Mouse (Mus musculus) forebrain, embryonic 11.5 days (tissue): ENCODE measurements around the gene Psmd9. TPM values are rescaled to one million over a fixed set of nuclear protein-coding genes. Genes with fewer than 3 reads are reported as not detected.
A peak's percentile ranks its signal among the peaks of the same experiment; 100 is the strongest.

Experiments
- ATAC-seq: fragments of 200-750 bp; cut with Nextera tagmentation; replicated peaks from 2 replicates; pipeline ENCODE4 v1.8.0; 2017; ENCODE audit warnings: moderate TSS enrichment; ENCODE audit not compliant: low FRiP score
- DNase-seq: peaks from one replicate; pipeline ENCODE4 v3.0.0-alpha.2; 2017; ENCODE audit warnings: low spot score
- H3K27ac ChIP-seq: fragments of 300-500 bp; sonication (generic); 2 replicates; pipeline ENCODE4 v1.5.1; 2014; ENCODE audit warnings: low read depth, low read length
- H3K27me3 ChIP-seq: fragments of 300-500 bp; sonication (generic); 2 replicates; pipeline ENCODE4 v1.6.1; 2014; ENCODE audit warnings: mild to moderate bottlenecking, low read length, mixed read lengths; ENCODE audit not compliant: control insufficient read depth, insufficient read depth
- H3K36me3 ChIP-seq: fragments of 300-500 bp; sonication (generic); 2 replicates; pipeline ENCODE4 v1.6.1; 2014; ENCODE audit warnings: mild to moderate bottlenecking, low read length, moderate library complexity, mixed read lengths; ENCODE audit not compliant: control insufficient read depth, insufficient read depth
- H3K4me1 ChIP-seq: fragments of 300-500 bp; sonication (generic); replicated peaks from 2 replicates; pipeline ENCODE4 v1.6.1; 2014; ENCODE audit warnings: low read length, mixed read lengths; ENCODE audit not compliant: control insufficient read depth, insufficient read depth
- H3K4me2 ChIP-seq: fragments of 300-500 bp; sonication (generic); 2 replicates; pipeline ENCODE4 v1.6.1; 2014; ENCODE audit warnings: low read depth, mild to moderate bottlenecking, low read length, moderate library complexity, mixed read lengths; ENCODE audit not compliant: severe bottlenecking
- H3K4me3 ChIP-seq: fragments of 300-500 bp; sonication (generic); 2 replicates; pipeline ENCODE4 v1.5.1; 2014; ENCODE audit warnings: low read depth, low read length
- H3K9ac ChIP-seq: fragments of 300-500 bp; sonication (generic); 2 replicates; pipeline ENCODE4 v1.6.1; 2014; ENCODE audit warnings: low read length
- H3K9me3 ChIP-seq: fragments of 300-500 bp; sonication (generic); 2 replicates; pipeline ENCODE4 v1.6.1; 2016; ENCODE audit warnings: low read length, mixed read lengths; ENCODE audit not compliant: control insufficient read depth
- WGBS: fragments of 180-500 bp; shearing (Covaris S2); extraction: QIAGEN DNeasy Blood & Tissue Kit; methylation state at CpG from one replicate; pipeline ENCODE4 v1.1.7; 2014; 5-methylcytosine and 5-hydroxymethylcytosine counted together
- polyA plus RNA-seq: library from polyadenylated mRNA; unstranded; fragments of >200 nt; fragmentation: Nextera tagmentation; extraction: Ambion mirVana; gene quantifications from 2 replicates; pipeline ENCODE4 v1.2.1, GENCODE M21; 2014

The Psmd9 gene
- polyA plus RNA-seq, 1 experiment from 2014 or later: 68.5 TPM

- no peak for ATAC-seq
Measured at GRCm38 (mm10) chr5:123156763-123157162, 12.4 kb upstream of the Psmd9 start.

GRCm38 (mm10) chr5:123157972-123158371 lies 11.2 kb upstream of the Psmd9 start:
- 90% methylated on average over 4 of the region's 4 CpGs for WGBS

More at GRCm38 (mm10) chr5:123156763-123157162, 12.4 kb upstream of the Psmd9 start:
- no peak for DNase-seq
- Histone ChIP-seq H3K36me3 (peaks cover 30% of the 10 kb centered on the region), H3K4me1 (no peaks in the 10 kb centered on the region), H3K4me3 (no peak overlapping the region), H3K4me2 (no peak overlapping the region), H3K9ac (no peak overlapping the region), H3K27ac (no peak overlapping the region), H3K27me3 (no peaks in the 10 kb centered on the region), H3K9me3 (no peaks in the 10 kb centered on the region)
- 86% methylated on average over 12 of the region's 12 CpGs for WGBS

DNA sequence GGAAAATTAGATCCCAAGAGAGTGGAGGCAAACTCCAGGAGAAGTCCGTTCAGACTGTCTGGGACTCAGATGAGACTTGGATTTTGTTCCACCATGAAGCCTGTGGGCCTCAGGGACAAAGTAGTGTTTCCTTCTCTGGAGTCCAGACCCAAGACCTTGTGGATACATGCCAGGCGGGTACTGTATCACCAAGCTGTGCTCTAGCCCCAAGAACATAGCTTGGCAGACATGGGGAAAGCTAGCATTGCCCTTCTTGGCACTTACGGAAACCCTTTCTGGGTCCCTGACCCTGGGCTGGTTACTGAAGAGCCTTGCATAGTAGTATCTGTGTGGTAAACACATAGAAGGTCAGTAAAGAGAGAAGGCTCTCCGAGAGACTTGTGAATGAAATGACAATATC lies 9.8 kb upstream of the Psmd9 start:
- ATAC-seq (no peak), DNase-seq (no peak)
- no peak overlapping the region for H3K4me3 ChIP-seq
- 93% methylated on average over 4 of the region's 4 CpGs for WGBS
- H3K27me3 ChIP-seq: no peaks in the 10 kb centered on the region
- H3K9me3 ChIP-seq: no peaks in the 10 kb centered on the region
- peaks cover 29% of the 10 kb centered on the region for H3K36me3 ChIP-seq
- H3K9ac ChIP-seq: no peak overlapping the region
- no peak overlapping the region for H3K4me2 ChIP-seq
- no peaks in the 10 kb centered on the region for H3K4me1 ChIP-seq
- H3K27ac ChIP-seq: no peak overlapping the region

More at GRCm38 (mm10) chr5:123157972-123158371, 11.2 kb upstream of the Psmd9 start:
- H3K27me3 ChIP-seq: no peaks in the 10 kb centered on the region
- no peak for DNase-seq
- H3K27ac ChIP-seq: no peak overlapping the region
- H3K4me3 ChIP-seq: no peak overlapping the region
- H3K4me2 ChIP-seq: no peak overlapping the region
- H3K36me3 ChIP-seq: peaks cover 22% of the 10 kb centered on the region
- no peaks in the 10 kb centered on the region for H3K4me1 ChIP-seq
- ATAC-seq: no peak
- no peak overlapping the region for H3K9ac ChIP-seq
- no peaks in the 10 kb centered on the region for H3K9me3 ChIP-seq

DNA sequence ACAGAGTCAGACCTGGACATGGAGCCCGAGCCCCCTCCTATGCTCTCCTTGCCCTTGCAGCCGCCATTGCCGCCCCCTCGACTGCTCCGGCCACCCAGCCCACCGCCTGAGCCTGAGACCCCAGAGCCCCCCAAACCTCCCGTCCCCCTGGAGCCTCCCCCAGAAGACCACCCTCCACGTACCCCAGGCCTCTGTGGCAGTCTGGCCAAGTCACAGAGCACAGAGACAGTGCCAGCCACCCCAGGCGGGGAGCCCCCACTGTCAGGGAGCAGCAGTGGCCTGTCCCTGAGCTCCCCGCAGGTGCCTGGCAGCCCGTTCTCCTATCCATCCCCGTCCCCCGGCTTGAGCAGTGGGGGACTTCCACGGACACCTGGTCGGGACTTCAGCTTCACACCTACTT lies 9.3 kb upstream of the Psmd9 start:
- no peak for ATAC-seq
- H3K9me3 ChIP-seq: no peaks in the 10 kb centered on the region
- 91% methylated on average over 15 of the region's 15 CpGs for WGBS
- H3K9ac ChIP-seq: no peak overlapping the region
- DNase-seq: peak; percentile 49
- H3K4me2 ChIP-seq: no peak overlapping the region
- no peaks in the 10 kb centered on the region for H3K4me1 ChIP-seq
- H3K4me3 ChIP-seq: no peak overlapping the region
- peaks cover 29% of the 10 kb centered on the region for H3K36me3 ChIP-seq
- no peaks in the 10 kb centered on the region for H3K27me3 ChIP-seq
- H3K27ac ChIP-seq: no peak overlapping the region

- H3K4me3 ChIP-seq: no peak overlapping the region
- WGBS: 93% methylated on average over 15 of the region's 15 CpGs
- no peaks in the 10 kb centered on the region for H3K4me1 ChIP-seq
- DNase-seq: peak; percentile 51
- H3K27ac ChIP-seq: no peak overlapping the region
- H3K9me3 ChIP-seq: no peaks in the 10 kb centered on the region
- no peak for ATAC-seq
- peaks cover 29% of the 10 kb centered on the region for H3K36me3 ChIP-seq
- no peak overlapping the region for H3K9ac ChIP-seq
- H3K27me3 ChIP-seq: no peaks in the 10 kb centered on the region
- no peak overlapping the region for H3K4me2 ChIP-seq
Measured at GRCm38 (mm10) chr5:123160341-123160740, 8.9 kb upstream of the Psmd9 start.

GRCm38 (mm10) chr5:123162942-123163341 lies 6.3 kb upstream of the Psmd9 start:
- H3K36me3 ChIP-seq: peaks cover 32% of the 10 kb centered on the region
- no peaks in the 10 kb centered on the region for H3K27me3 ChIP-seq
- WGBS: 80% methylated on average over 9 of the region's 9 CpGs
- H3K4me3 ChIP-seq: no peak overlapping the region
- no peaks in the 10 kb centered on the region for H3K4me1 ChIP-seq
- DNase-seq: no peak
- no peak overlapping the region for H3K27ac ChIP-seq
- no peak for ATAC-seq
- H3K9me3 ChIP-seq: no peaks in the 10 kb centered on the region
- no peak overlapping the region for H3K4me2 ChIP-seq
- H3K9ac ChIP-seq: no peak overlapping the region

GRCm38 (mm10) chr5:123166437-123166836 lies 2.8 kb upstream of the Psmd9 start:
- Histone ChIP-seq H3K27me3 (no peaks in the 10 kb centered on the region), H3K36me3 (peaks cover 17% of the 10 kb centered on the region), H3K9ac (no peak overlapping the region), H3K4me2 (no peak overlapping the region), H3K4me1 (no peaks in the 10 kb centered on the region), H3K27ac (no peak overlapping the region), H3K4me3 (no peak overlapping the region), H3K9me3 (no peaks in the 10 kb centered on the region)
- ATAC-seq: no peak
- DNase-seq: no peak
- 92% methylated on average over 10 of the region's 10 CpGs for WGBS

DNA sequence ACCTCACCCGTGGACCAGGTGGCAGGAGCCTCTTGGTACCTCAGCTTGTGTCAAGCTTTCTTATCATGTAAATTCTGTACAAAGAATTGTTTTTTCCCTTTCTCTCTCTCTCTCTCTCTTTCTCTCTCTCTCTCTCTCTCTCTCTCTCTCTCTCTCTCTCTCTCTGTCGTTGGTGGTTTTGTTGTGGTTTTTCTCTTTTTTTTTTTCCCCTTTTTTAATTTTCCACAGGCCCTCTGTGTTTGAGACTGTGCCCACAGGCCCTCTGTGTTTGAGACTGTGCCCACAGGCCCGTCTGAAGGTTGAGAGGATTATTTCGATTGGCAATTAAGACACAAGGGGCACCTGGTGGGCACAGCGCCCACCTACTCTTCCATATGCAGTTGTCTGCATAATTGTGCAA lies 1.6 kb upstream of the Psmd9 start:
- Histone ChIP-seq H3K36me3 (peaks cover 17% of the 10 kb centered on the region), H3K9ac (no peak overlapping the region), H3K4me1 (no peaks in the 10 kb centered on the region), H3K4me3 (no peak overlapping the region), H3K9me3 (no peaks in the 10 kb centered on the region), H3K27ac (no peak overlapping the region), H3K4me2 (no peak overlapping the region), H3K27me3 (no peaks in the 10 kb centered on the region)
- WGBS: 86% methylated on average over 5 of the region's 5 CpGs
- DNase-seq (no peak), ATAC-seq (no peak)

GRCm38 (mm10) chr5:123170365-123170764 lies 1.2 kb downstream of the Psmd9 start:
- no peaks in the 10 kb centered on the region for H3K9me3 ChIP-seq
- H3K36me3 ChIP-seq: peaks cover 7% of the 10 kb centered on the region; the same call in 1 of the 2 replicates
- H3K4me1 ChIP-seq: no peaks in the 10 kb centered on the region
- DNase-seq: no peak
- H3K27me3 ChIP-seq: no peaks in the 10 kb centered on the region
- WGBS: 82% methylated on average over 9 of the region's 9 CpGs
- no peak overlapping the region for H3K27ac ChIP-seq
- H3K4me2 ChIP-seq: no peak overlapping the region
- H3K4me3 ChIP-seq: no peak overlapping the region
- ATAC-seq: no peak
- H3K9ac ChIP-seq: no peak overlapping the region
